Mouse (Mus musculus): ENCODE results near the gene Slc47a2. TPM values are rescaled to one million over a fixed set of nuclear protein-coding genes. Genes with fewer than 3 reads are reported as not detected.

Gene Slc47a2
- polyA plus RNA-seq (2015; fragmentation: Nextera tagmentation; extraction: Ambion mirVana): not detected in 2 replicates

- Histone ChIP-seq H3K27me3 (peaks cover 17% of the 10 kb centered on the region), H3K36me3 (no peaks in the 10 kb centered on the region), H3K27ac (replicated peaks) (no peak within 1 kb of the TSS), H3K9me3 (no peaks in the 10 kb centered on the region), H3K4me3 (peak within 1 kb of the TSS; percentile 36), H3K4me2 (replicated peaks) (peak within 1 kb of the TSS; percentile 51), H3K4me1 (peaks cover 12% of the 10 kb centered on the region), H3K9ac (replicated peaks) (peak within 1 kb of the TSS; percentile 32)
- WGBS: 3% methylated on average over 60 of the region's 61 CpGs
- ATAC-seq (replicated peaks): no peak
Observed at GRCm38 (mm10) chr11:61342505-61343420, at the start of gene Slc47a2. TSS of gene Slc47a2 (minus strand) at chr11:61342860.

- ATAC-seq (replicated peaks): no peak
- 86% methylated on average over 4 of the region's 4 CpGs for WGBS
- Histone ChIP-seq H3K36me3 (no peaks in the 10 kb centered on the region), H3K27me3 (no peaks in the 10 kb centered on the region), H3K9me3 (no peaks in the 10 kb centered on the region), H3K4me1 (no peaks in the 10 kb centered on the region), H3K4me3 (no peak overlapping the region), H3K9ac (replicated peaks) (no peak overlapping the region), H3K27ac (replicated peaks) (no peak overlapping the region), H3K4me2 (replicated peaks) (no peak overlapping the region)
Observed at GRCm38 (mm10) chr11:61388936-61389335, 46.3 kb upstream of the Slc47a2 start.

GRCm38 (mm10) chr11:61388012-61388411 lies 45.4 kb upstream of the Slc47a2 start:
- H3K27me3 ChIP-seq: no peaks in the 10 kb centered on the region
- H3K9me3 ChIP-seq: no peaks in the 10 kb centered on the region
- H3K4me1 ChIP-seq: no peaks in the 10 kb centered on the region
- H3K36me3 ChIP-seq: no peaks in the 10 kb centered on the region
- H3K9ac ChIP-seq (replicated peaks): no peak overlapping the region
- no peak for ATAC-seq (replicated peaks)
- H3K4me2 ChIP-seq (replicated peaks): no peak overlapping the region
- H3K4me3 ChIP-seq: no peak overlapping the region
- H3K27ac ChIP-seq (replicated peaks): no peak overlapping the region
- 51% methylated on average over 6 of the region's 6 CpGs for WGBS

- ATAC-seq (replicated peaks): no peak
- H3K4me2 ChIP-seq (replicated peaks): no peak overlapping the region
- 64% methylated on average over 6 of the region's 6 CpGs for WGBS
- no peaks in the 10 kb centered on the region for H3K4me1 ChIP-seq
- H3K36me3 ChIP-seq: no peaks in the 10 kb centered on the region
- H3K9ac ChIP-seq (replicated peaks): no peak overlapping the region
- H3K27me3 ChIP-seq: no peaks in the 10 kb centered on the region
- H3K9me3 ChIP-seq: no peaks in the 10 kb centered on the region
- no peak overlapping the region for H3K4me3 ChIP-seq
- H3K27ac ChIP-seq (replicated peaks): no peak overlapping the region
Observed at GRCm38 (mm10) chr11:61387233-61387632, 44.6 kb upstream of the Slc47a2 start.

DNA sequence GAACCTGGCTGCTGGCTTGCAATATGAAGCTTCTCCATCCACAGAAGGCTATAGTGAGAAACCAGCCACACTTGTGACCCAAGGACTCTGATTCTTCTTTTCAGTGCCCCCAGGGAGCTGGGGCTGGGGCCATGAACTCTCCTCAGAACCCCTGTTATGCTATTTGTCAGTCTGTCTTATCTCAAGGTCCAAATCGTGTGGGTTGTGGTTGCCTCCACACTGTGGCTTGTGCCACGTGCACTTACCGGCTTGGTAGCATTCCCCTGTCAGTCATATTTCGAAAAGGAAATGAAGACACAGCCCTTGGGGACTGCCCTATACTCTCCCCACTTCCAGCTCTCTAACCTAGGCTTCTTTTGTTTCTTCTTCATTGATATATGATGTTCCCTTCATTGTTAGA lies 43.1 kb upstream of the Slc47a2 start:
- Histone ChIP-seq H3K9me3 (no peaks in the 10 kb centered on the region), H3K27me3 (no peaks in the 10 kb centered on the region; the same call in 1 of the 2 replicates), H3K36me3 (no peaks in the 10 kb centered on the region), H3K4me2 (replicated peaks) (no peak overlapping the region), H3K27ac (replicated peaks) (no peak overlapping the region), H3K4me3 (no peak overlapping the region), H3K9ac (replicated peaks) (no peak overlapping the region), H3K4me1 (no peaks in the 10 kb centered on the region)
- no peak for ATAC-seq (replicated peaks)
- 82% methylated on average over 4 of the region's 4 CpGs for WGBS

GRCm38 (mm10) chr11:61381272-61381671 lies 38.6 kb upstream of the Slc47a2 start:
- H3K9ac ChIP-seq (replicated peaks): no peak overlapping the region
- H3K4me1 ChIP-seq: peaks cover 5% of the 10 kb centered on the region; the same call in 1 of the 2 replicates
- WGBS: 93% methylated on average over 1 of the region's 1 CpGs
- H3K27me3 ChIP-seq: peaks cover 18% of the 10 kb centered on the region
- H3K9me3 ChIP-seq: no peaks in the 10 kb centered on the region
- H3K4me3 ChIP-seq: no peak overlapping the region
- no peak for ATAC-seq (replicated peaks)
- H3K27ac ChIP-seq (replicated peaks): no peak overlapping the region
- H3K36me3 ChIP-seq: no peaks in the 10 kb centered on the region
- no peak overlapping the region for H3K4me2 ChIP-seq (replicated peaks)

GRCm38 (mm10) chr11:61378651-61379050 lies 36.0 kb upstream of the Slc47a2 start:
- no peak overlapping the region for H3K4me3 ChIP-seq
- H3K9me3 ChIP-seq: no peaks in the 10 kb centered on the region
- no peak overlapping the region for H3K9ac ChIP-seq (replicated peaks)
- 81% methylated on average over 4 of the region's 4 CpGs for WGBS
- peaks cover 5% of the 10 kb centered on the region; the same call in 1 of the 2 replicates for H3K4me1 ChIP-seq
- H3K4me2 ChIP-seq (replicated peaks): no peak overlapping the region
- no peak for ATAC-seq (replicated peaks)
- H3K36me3 ChIP-seq: no peaks in the 10 kb centered on the region
- peaks cover 22% of the 10 kb centered on the region for H3K27me3 ChIP-seq
- H3K27ac ChIP-seq (replicated peaks): no peak overlapping the region

- no peak for ATAC-seq (replicated peaks)
- Histone ChIP-seq H3K9ac (replicated peaks) (no peak within 1 kb of the TSS), H3K9me3 (no peaks in the 10 kb centered on the region), H3K4me3 (peak within 1 kb of the TSS; percentile 4; the same call in 1 of the 2 replicates), H3K4me2 (replicated peaks) (peak within 1 kb of the TSS; percentile 20), H3K27ac (replicated peaks) (no peak within 1 kb of the TSS), H3K4me1 (peaks cover 5% of the 10 kb centered on the region; the same call in 1 of the 2 replicates), H3K27me3 (peaks cover 22% of the 10 kb centered on the region), H3K36me3 (no peaks in the 10 kb centered on the region)
- WGBS: 19% methylated on average over 39 of the region's 39 CpGs
Observed at GRCm38 (mm10) chr11:61377881-61378613, 35.4 kb upstream of the Slc47a2 start, which contains the start of gene Slc47a1. TSS of gene Slc47a1 (minus strand) at chr11:61378345.

DNA sequence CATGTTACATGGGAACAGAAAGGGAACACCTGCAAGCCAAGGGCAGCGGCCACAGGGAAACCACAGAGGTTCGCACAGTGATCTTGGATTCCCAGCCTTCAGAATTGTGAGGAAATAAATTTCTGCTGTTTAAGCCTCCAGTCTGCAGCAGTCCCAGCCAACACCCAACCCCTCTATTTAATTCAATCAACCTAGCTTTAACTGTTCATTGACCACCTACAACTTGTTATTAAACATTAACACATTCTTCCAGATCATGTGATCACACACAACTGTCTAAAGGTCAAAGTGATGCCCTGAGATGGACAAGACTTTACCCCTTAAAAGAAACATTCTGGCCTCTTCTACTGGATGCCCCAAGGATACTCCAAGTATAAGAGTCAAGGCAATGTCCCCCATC lies 26.0 kb upstream of the Slc47a2 start:
- ATAC-seq (replicated peaks): no peak
- Histone ChIP-seq H3K9me3 (no peaks in the 10 kb centered on the region), H3K4me1 (no peaks in the 10 kb centered on the region), H3K4me2 (replicated peaks) (no peak overlapping the region), H3K4me3 (no peak overlapping the region), H3K27ac (replicated peaks) (no peak overlapping the region), H3K27me3 (no peaks in the 10 kb centered on the region), H3K9ac (replicated peaks) (no peak overlapping the region), H3K36me3 (no peaks in the 10 kb centered on the region)
- 100% methylated on average over 2 of the region's 2 CpGs for WGBS

GRCm38 (mm10) chr11:61366517-61367273 lies 24.0 kb upstream of the Slc47a2 start:
- no peak overlapping the region for H3K4me3 ChIP-seq
- H3K4me2 ChIP-seq (replicated peaks): no peak overlapping the region
- no peaks in the 10 kb centered on the region for H3K36me3 ChIP-seq
- no peak for ATAC-seq (replicated peaks)
- H3K9me3 ChIP-seq: no peaks in the 10 kb centered on the region
- 89% methylated on average over 9 of the region's 9 CpGs for WGBS
- H3K27ac ChIP-seq (replicated peaks): no peak overlapping the region
- H3K4me1 ChIP-seq: no peaks in the 10 kb centered on the region
- H3K9ac ChIP-seq (replicated peaks): no peak overlapping the region
- no peaks in the 10 kb centered on the region for H3K27me3 ChIP-seq

GRCm38 (mm10) chr11:61365938-61366337 lies 23.3 kb upstream of the Slc47a2 start:
- H3K27ac ChIP-seq (replicated peaks): no peak overlapping the region
- H3K4me3 ChIP-seq: no peak overlapping the region
- no peak overlapping the region for H3K4me2 ChIP-seq (replicated peaks)
- no peaks in the 10 kb centered on the region for H3K4me1 ChIP-seq
- H3K36me3 ChIP-seq: no peaks in the 10 kb centered on the region
- H3K9me3 ChIP-seq: no peaks in the 10 kb centered on the region
- H3K27me3 ChIP-seq: no peaks in the 10 kb centered on the region
- 73% methylated on average over 3 of the region's 3 CpGs for WGBS
- no peak for ATAC-seq (replicated peaks)
- H3K9ac ChIP-seq (replicated peaks): no peak overlapping the region
